Mouse (Mus musculus) testis, adult 2 months (tissue): ENCODE measurements at regions not wholly inside any gene's neighbourhood (a gene's known extent, or its start where the extent isn't known, plus 50 kb on each side); places are given as distances from the start of the nearest gene placed in this dataset.

Experiments used
- CTCF ChIP-seq: fragments of 200-500 bp; IDR thresholded peaks from 2 replicates; pipeline ENCODE4 v1.5.1; 2012; ENCODE audit warnings: low read depth, mild to moderate bottlenecking, inconsistent platforms, low read length, moderate library complexity; ENCODE audit not compliant: control insufficient read depth, insufficient read depth, insufficient replicate concordance
- POLR2A ChIP-seq: fragments of 200-500 bp; IDR thresholded peaks from 2 replicates; pipeline ENCODE4 v1.6.1; 2012; ENCODE audit warnings: low read depth, mild to moderate bottlenecking, inconsistent platforms, low read length, moderate library complexity; ENCODE audit not compliant: control insufficient read depth

DNA sequence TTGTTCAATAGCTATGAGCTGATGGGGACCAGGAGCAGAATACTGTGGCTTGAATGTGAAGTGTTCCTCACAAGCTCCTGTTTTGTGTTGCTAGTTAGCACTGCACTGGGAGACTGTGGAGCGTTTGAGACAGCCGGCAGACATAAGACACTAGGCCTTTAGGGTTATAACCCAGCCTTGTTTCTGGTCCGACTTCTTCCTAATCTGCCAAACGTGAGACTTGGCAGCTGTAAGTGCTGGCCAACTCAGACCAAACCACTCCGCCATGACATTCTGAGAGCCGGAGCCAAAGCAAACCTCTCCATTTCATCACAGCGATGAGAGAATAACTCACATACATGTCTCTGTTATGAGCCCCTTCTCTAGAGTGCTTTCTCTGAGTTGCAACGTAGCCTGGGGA lies 375.2 kb downstream of the Rps24 start:
- TF ChIP-seq POLR2A (no peak), CTCF (no peak)
